Mouse (Mus musculus) urinary bladder, adult 2 months (tissue): ENCODE data around the gene Adipor1. TPM values are rescaled to one million over a fixed set of nuclear protein-coding genes. Genes with fewer than 3 reads are reported as not detected.
"Not testable (repeated sequence)": the region's sequence is repeated elsewhere in the genome, so short reads cannot be mapped to it uniquely, and the experiment has no call there.

Experiments
- DNase-seq: peaks from one replicate; pipeline ENCODE4 v3.0.0; 2022; ENCODE audit warnings: low spot score
- polyA plus RNA-seq: library from polyadenylated mRNA; depleted of rRNA; stranded (reverse); fragments of >200 nt; gene quantifications from 2 replicates; pipeline ENCODE4 v1.2.3, GENCODE M21; 2012

The Adipor1 gene
- polyA plus RNA-seq, 1 experiment: 77.7 TPM

DNA sequence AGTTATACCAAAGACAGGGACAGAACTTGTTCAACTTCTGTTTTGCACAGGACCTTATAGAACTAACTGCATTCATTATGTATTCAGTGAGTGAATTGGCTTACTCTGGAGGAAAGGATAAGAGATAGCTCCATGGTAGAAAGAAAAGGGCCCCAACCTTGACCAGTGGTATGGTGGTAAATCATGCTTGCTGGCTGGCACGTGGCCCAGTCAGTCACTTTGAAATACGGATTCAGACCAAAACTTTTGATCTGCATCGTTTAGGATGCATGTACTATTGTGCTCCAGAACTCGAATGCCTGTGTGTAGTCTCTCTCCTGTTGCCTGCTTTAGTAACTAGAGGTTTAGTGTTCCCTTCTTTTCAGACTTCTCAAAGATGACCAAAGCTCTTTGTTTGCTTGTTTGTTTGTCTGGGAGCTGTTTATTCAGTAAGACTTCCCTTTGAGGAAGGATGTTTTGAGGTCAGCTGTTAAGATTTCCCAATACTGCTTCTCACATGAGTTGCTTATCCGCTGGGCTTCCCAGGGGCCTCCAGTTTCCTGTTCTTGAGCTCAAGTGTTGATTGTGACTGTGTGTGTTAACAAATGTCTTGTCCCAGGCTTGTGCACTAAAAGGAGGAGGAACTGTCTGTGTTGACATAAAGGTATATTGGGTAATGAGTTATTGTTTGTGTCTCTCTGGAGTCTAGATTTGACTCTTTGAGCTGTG is 4.7 kb downstream of the Adipor1 start:
- no peak for DNase-seq

GRCm38 (mm10) chr1:134423911-134424310 is 8.7 kb downstream of the Adipor1 start:
- no peak for DNase-seq

GRCm38 (mm10) chr1:134426289-134426688 is 11.1 kb downstream of the Adipor1 start:
- DNase-seq: no peak

- DNase-seq: no peak
Observed at GRCm38 (mm10) chr1:134433002-134433401, 17.8 kb downstream of the Adipor1 start.

GRCm38 (mm10) chr1:134433473-134433872 is 18.3 kb downstream of the Adipor1 start:
- no peak for DNase-seq

GRCm38 (mm10) chr1:134435414-134435813 is 20.2 kb downstream of the Adipor1 start:
- no peak for DNase-seq

GRCm38 (mm10) chr1:134440437-134440836 is 25.3 kb downstream of the Adipor1 start:
- no peak for DNase-seq

- DNase-seq: not testable (repeated sequence)
Observed at GRCm38 (mm10) chr1:134441737-134442136, 26.6 kb downstream of the Adipor1 start.

GRCm38 (mm10) chr1:134442394-134442793 is 27.2 kb downstream of the Adipor1 start:
- DNase-seq: no peak

DNA sequence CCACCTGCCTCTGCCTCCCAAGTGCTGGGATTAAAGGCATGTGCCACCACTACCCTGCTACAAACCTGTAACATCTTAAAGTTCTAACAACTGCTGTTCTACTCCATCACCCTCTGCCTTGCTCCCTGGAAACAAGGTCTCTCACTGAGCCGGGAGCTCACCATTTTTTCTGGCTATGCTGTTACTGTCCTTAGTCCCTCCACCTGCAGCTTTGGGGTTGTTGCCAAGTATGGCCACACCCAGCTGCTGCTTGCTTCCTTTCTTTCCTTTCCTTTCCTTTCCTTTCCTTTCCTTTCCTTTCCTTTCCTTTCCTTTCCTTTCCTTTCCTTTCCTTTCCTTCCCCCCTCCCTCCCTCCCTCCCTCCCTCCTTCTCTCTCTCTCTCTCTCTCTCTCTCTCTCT is 28.1 kb downstream of the Adipor1 start:
- not testable (repeated sequence) for DNase-seq

DNA sequence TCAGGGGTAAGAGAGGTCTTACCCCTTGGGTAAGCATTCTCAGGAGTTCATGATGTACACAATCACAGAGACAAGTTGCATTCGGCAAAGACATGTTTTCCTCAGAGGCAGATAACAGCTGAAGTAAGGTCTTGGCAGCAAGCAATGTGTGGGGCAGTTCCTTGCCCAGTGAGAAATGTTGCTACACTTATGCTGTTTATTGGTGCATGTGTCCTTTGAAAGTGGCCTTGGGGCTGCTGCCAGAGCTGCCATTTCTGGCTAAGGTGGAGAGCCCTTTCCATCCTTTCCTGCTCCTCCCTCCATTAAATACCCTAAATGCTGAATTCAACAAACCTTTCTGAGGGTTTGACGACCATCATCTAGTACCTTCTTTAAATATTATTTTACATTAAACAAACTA is 30.2 kb downstream of the Adipor1 start:
- no peak for DNase-seq

DNA sequence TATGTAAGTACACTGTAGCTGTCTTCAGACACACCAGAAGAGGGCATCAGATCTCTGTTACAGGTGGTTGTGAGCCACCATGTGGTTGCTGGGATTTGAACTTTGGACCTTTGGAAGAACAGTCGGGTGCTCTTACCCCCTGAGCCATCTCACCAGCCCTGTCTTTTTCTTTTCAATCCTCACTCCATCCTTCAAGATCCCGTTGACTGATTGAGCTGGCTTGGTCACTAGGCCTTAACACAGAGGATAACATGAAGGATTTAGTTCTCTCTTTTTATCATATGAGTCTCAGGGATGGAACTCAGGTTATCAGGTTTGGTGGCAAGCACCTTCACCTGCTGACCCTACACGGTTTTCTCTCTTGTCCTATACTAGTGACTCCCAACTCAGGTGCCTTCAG is 33.4 kb downstream of the Adipor1 start:
- DNase-seq: not testable (repeated sequence)

GRCm38 (mm10) chr1:134450201-134450600 is 35.0 kb downstream of the Adipor1 start:
- DNase-seq: no peak

- no peak for DNase-seq
Observed at GRCm38 (mm10) chr1:134450986-134451385, 35.8 kb downstream of the Adipor1 start.

DNA sequence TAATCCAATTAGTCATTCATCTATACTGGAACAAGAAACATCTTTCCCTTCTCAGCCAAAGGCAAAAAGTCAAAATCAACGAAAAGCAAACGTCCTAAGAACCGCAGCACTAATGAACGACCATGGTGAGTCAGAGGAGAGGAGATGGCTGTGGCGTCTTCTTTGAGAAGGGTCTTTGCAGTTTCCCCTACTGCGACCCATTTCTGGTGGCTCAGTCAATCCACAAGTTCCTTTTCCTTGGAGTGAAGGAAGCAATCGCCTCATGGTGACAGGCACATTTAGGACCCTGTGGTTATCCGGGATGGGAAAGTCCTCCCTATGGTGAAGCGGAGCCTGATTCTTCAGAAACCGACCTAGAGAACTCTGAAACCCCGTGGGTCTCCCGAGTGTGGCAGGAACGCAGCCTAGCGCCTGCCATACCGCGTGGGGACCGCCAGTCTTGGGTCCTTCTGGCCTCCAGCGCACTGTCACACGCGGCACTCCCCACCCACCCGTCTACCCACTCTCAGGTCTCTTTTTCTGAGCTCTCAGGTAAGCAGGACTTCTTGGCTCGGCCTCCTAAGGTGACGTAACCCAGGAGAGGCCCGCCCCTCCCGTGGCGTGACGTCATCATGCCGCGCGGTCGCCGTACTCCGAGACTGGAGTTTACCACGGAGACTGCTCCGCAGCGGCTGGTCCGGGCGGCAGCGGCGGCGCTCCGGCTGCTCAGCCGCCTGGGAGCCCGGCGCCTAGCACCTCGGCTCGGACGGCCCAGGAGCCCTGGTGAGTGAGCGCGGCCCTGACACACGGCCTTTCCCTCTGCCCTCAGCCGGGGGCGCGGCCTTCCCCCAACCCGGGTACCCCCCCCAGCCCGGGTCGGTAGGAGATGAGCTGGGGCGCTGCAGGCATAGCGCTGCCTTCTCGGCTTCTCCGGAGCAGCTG is 40.0 kb downstream of the Adipor1 start, which contains the start of gene Klhl12:
Gene Klhl12 (plus strand): TSS at position 628 of the 921 bp plus-strand sequence.
- DNase-seq: peak; percentile 95

GRCm38 (mm10) chr1:134456060-134456459 is 40.9 kb downstream of the Adipor1 start:
- no peak for DNase-seq

DNA sequence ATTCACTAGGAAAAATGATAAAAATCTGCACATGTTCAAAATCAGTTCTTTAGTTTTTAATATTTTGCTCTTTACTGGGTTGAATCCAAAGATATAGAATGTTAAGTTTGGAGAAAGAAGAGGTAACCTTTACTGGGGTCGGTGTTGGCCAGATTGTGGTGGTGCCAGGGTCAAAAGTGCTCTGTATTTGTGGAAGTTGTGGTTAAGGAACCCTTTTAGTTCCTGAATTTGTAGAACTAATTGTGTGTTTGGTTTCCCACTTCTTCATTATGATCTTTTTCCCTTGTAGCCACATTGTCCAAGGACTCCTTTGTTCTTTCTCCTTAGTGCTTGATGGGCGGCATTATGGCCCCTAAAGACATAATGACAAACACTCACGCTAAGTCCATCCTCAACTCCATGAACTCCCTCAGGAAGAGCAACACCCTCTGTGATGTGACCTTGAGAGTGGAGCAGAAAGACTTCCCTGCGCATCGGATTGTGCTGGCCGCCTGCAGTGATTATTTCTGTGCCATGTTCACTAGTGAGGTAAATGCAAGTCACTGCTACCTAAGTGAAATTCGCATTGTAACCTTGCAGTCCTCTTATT is 43.1 kb downstream of the Adipor1 start:
- no peak for DNase-seq

DNA sequence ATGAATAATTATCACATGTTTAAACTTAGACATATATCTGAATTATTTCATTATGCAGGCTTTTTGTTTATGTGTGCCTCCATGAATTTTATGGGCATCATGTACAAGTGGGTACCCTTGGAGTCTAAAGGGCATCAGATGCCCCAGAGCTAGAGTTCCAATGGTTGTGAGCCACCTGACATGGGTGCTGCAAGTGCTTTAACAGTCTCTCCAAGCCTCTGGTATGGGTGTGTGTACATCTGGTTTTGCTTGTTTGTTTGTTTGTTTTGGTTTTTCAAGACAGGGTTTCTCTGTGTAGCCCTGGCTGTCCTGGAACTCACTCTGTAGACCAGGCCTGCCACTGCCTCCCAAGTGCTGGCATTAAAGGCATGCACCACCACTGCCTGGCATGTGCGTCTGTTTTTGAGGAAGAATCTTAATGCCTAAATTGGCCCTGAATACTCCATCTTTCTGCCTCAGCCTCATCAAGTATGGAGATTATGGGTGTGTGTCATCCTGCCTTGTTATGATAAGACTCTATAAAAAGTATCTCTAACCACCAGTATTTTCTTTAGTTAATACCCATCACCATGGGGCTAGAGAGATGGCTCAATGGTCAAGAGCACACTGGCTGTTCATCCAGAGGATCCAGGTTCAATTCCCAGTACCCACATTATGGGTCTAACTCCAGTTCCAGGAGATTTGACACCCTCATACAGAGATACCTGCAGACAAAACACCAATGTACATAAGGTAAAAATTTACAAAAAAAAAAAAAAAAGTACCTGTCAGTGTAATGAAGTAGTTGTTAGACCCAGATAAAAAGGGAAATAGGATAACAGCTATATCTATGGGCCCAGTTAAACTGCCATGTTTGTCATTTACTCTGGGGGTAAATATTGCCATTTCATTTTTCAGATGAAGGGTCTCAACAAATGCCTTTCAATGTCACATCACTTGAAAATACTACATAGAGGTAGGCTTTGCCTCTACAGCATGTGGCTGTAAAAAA is 45.4 kb downstream of the Adipor1 start:
- DNase-seq: no peak
